Mouse (Mus musculus): Measurements from ENCODE around the gene Dennd2c.

The Dennd2c gene

DNA sequence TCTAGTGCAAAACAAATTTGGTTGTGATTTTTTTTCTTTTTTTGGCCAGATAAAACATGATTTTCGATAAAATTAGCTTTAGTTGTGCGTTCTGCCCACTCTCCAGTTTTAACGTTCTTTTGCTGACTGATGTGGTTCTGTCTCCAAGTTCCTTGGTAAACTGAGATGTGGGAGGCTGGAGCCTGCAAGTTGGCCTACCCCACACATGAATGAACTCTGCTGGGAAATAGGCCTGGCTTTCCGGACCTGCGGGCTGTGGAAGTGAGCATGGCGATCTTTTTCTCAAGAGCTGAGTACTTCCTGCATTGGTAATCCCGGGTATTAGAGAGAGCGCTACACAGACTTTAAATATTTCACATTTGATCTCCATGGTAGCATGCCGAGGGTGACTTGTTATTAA lies 26.5 kb upstream of the Dennd2c start:
- peaks cover 1% of the 10 kb centered on the region for H3K4me1 ChIP-seq (replicated peaks; ENCODE audit: low read depth, low read length)
- TF ChIP-seq CTCF (conservative IDR thresholded peaks at IDR 0.05; ENCODE audit: low read length), result no peak
- TF ChIP-seq NANOG (IDR thresholded peaks at IDR 0.05; ENCODE audit: borderline replicate concordance, low read length), result no peak
- TF ChIP-seq POU5F1 (IDR thresholded peaks at IDR 0.05; ENCODE audit: borderline replicate concordance, low read length), result no peak
- H3K4me3 ChIP-seq (replicated peaks; ENCODE audit: low read length), result no peak overlapping the region

DNA sequence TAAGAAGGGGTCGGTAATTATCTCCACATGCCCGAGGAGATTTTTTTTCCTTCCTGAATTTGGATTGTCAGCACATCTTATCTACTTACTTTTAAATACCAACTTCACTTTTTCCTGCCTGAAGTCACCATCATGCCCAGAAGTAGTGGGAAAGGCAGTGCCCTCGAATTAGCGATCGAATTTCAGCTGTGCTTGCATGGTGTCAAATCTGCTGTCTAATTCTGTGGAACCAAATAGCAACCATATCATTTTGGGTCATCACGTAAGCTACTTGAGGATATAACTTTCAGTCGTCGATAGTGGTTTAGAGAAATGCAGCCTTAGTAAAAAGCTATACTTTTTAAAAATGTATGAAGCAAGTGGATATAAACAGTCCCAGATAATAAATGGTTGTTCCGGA lies 25.9 kb upstream of the Dennd2c start:
- H3K36me3 ChIP-seq (ENCODE audit: insufficient read depth, low read length), result no peaks in the 10 kb centered on the region
- no peak overlapping the region for H3K4me3 ChIP-seq (replicated peaks; ENCODE audit: low read length)
- H3K4me1 ChIP-seq (replicated peaks; ENCODE audit: low read depth, low read length), result peaks cover 7% of the 10 kb centered on the region
- H3K9me3 ChIP-seq (ENCODE audit: low read length), result no peaks in the 10 kb centered on the region
- TF ChIP-seq NANOG (IDR thresholded peaks at IDR 0.05; ENCODE audit: borderline replicate concordance, low read length) (no peak), POU5F1 (IDR thresholded peaks at IDR 0.05; ENCODE audit: borderline replicate concordance, low read length) (no peak), CTCF (conservative IDR thresholded peaks at IDR 0.05; ENCODE audit: low read length) (no peak)
- H3K27me3 ChIP-seq (ENCODE audit: insufficient read depth, low read length), result no peaks in the 10 kb centered on the region

More for the DNA sequence above, 26.5 kb upstream of the Dennd2c start:
- Histone ChIP-seq H3K9me3 (ENCODE audit: low read length) (no peaks in the 10 kb centered on the region), H3K27me3 (ENCODE audit: insufficient read depth, low read length) (no peaks in the 10 kb centered on the region), H3K36me3 (ENCODE audit: insufficient read depth, low read length) (no peaks in the 10 kb centered on the region)

DNA sequence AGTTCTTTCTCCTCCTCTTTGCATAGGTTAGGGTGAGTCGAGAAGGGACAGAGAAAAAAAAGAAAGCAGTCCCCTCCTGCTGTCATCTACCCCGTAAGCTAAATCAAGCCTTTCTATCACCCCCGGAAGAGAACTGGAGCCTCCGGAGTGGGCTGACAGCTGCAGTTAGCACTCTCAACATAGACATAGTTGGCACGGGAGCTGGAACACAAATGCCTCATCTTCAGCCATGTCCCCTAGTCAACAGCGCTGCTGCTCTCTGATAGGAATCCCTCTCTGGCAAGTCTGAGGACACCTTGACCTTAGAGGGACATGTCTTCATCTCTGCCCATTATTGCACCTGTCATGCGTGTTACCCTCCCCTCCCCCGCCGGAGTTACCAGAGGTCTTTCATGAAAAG lies 23.1 kb upstream of the Dennd2c start:
- TF ChIP-seq NANOG (IDR thresholded peaks at IDR 0.05; ENCODE audit: borderline replicate concordance, low read length), result no peak
- no peak for TF ChIP-seq POU5F1 (IDR thresholded peaks at IDR 0.05; ENCODE audit: borderline replicate concordance, low read length)
- no peak for TF ChIP-seq CTCF (conservative IDR thresholded peaks at IDR 0.05; ENCODE audit: low read length)
- Histone ChIP-seq H3K4me3 (replicated peaks; ENCODE audit: low read length) (no peak overlapping the region), H3K27me3 (ENCODE audit: insufficient read depth, low read length) (no peaks in the 10 kb centered on the region), H3K4me1 (replicated peaks; ENCODE audit: low read depth, low read length) (peaks cover 19% of the 10 kb centered on the region), H3K36me3 (ENCODE audit: insufficient read depth, low read length) (no peaks in the 10 kb centered on the region), H3K9me3 (ENCODE audit: low read length) (no peaks in the 10 kb centered on the region)

DNA sequence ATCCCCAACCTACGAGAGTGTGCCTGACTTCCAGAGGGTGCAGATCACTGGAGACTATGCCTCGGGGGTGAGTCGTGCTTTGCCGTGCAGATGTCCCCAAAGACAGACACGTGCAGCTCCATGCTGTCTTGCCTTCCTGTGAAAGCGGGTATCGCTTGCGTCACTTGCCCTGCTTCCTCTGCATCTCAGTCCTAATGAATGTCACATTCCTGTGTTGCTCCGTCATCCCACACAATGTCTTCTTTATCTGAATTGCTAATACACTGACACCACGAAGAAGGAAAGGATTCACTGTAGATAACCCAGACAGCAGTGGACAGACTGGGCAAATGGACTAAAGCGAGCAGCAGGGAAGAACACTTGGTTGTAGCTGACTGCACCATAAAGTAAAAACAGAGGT lies 21.4 kb upstream of the Dennd2c start:
- no peaks in the 10 kb centered on the region for H3K36me3 ChIP-seq (ENCODE audit: insufficient read depth, low read length)
- H3K9me3 ChIP-seq (ENCODE audit: low read length), result no peaks in the 10 kb centered on the region
- peak overlapping the region; percentile 20; the same call in 1 of the 2 replicates for H3K4me3 ChIP-seq (replicated peaks; ENCODE audit: low read length)
- TF ChIP-seq POU5F1 (IDR thresholded peaks at IDR 0.05; ENCODE audit: borderline replicate concordance, low read length) (no peak), NANOG (IDR thresholded peaks at IDR 0.05; ENCODE audit: borderline replicate concordance, low read length) (no peak), CTCF (conservative IDR thresholded peaks at IDR 0.05; ENCODE audit: low read length) (no peak)
- no peaks in the 10 kb centered on the region for H3K27me3 ChIP-seq (ENCODE audit: insufficient read depth, low read length)
- peaks cover 36% of the 10 kb centered on the region for H3K4me1 ChIP-seq (replicated peaks; ENCODE audit: low read depth, low read length)

DNA sequence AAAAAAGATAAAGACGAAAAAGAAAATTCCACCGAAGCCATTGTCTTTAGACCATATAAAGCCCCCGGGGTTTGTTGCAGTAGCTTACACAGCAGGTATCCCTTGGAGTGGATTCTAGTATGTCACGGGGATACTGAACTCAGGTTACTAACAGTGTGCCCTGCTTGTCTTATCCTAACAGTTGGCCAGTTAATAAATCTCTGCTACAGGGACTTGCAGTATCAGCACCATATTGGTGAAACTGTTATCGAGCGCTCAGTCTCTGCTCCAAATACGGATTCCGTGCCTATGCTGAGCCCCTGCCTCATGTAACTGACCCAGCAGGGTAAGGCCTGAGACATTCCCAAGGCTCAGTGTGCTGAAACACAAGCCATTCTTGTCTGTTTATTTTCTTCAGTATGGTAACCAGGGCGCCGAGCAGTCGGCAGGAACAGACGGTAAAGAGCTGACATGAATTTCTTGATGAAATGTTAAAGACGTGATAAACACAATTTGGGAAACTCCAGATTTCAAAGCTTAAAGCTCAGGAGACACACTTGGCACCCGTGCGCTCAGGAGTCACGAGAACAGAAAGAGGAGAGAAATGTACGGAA lies 20.4 kb upstream of the Dennd2c start:
- Histone ChIP-seq H3K4me3 (replicated peaks; ENCODE audit: low read length) (no peak overlapping the region), H3K27me3 (ENCODE audit: insufficient read depth, low read length) (no peaks in the 10 kb centered on the region), H3K4me1 (replicated peaks; ENCODE audit: low read depth, low read length) (peaks cover 43% of the 10 kb centered on the region), H3K36me3 (ENCODE audit: insufficient read depth, low read length) (no peaks in the 10 kb centered on the region), H3K9me3 (ENCODE audit: low read length) (no peaks in the 10 kb centered on the region)
- no peak for TF ChIP-seq CTCF (conservative IDR thresholded peaks at IDR 0.05; ENCODE audit: low read length)

DNA sequence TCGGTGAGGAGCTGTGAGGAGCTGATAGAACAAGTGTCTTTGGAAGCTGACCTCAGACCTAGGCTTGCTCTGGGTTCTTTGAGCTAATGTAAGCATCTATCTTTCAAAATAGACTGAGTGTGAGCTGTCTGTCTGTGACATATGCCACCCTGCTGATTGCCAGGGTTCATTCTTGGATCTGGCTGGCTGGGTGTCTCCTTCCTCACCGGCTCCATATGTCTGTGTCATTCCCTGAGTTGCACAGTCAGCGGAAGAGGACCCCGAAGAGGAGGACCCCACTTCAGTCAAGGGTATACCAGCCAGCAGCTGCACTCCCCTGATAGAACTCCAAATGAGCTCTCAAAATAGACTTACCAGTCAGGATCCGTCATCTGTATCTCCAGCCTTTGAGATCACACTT lies 19.6 kb upstream of the Dennd2c start:
- no peaks in the 10 kb centered on the region for H3K36me3 ChIP-seq (ENCODE audit: insufficient read depth, low read length)
- H3K27me3 ChIP-seq (ENCODE audit: insufficient read depth, low read length), result no peaks in the 10 kb centered on the region
- H3K9me3 ChIP-seq (ENCODE audit: low read length), result no peaks in the 10 kb centered on the region
- no peak for TF ChIP-seq POU5F1 (IDR thresholded peaks at IDR 0.05; ENCODE audit: borderline replicate concordance, low read length)
- TF ChIP-seq CTCF (conservative IDR thresholded peaks at IDR 0.05; ENCODE audit: low read length), result no peak
- no peak for TF ChIP-seq NANOG (IDR thresholded peaks at IDR 0.05; ENCODE audit: borderline replicate concordance, low read length)
- peaks cover 43% of the 10 kb centered on the region for H3K4me1 ChIP-seq (replicated peaks; ENCODE audit: low read depth, low read length)
- H3K4me3 ChIP-seq (replicated peaks; ENCODE audit: low read length), result no peak overlapping the region

DNA sequence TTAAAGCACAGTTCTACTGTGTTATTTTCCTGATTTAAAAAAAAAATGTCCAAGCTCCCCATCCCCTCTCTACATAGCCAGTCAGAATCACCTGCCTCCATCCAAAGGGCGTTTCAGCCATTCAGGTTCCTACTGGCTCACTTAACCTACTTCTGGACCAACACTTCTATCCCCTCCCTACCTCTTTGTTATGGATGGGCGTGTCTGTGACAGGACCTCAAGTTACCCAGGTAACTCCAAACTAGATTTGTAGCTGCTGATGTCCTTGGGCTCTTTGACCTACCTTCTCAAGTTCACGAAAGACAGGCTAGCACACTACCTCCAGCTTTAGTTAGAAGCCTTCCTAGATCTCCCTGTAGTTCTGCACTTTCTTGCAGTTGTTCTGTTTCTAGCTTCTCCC lies 16.4 kb upstream of the Dennd2c start:
- no peaks in the 10 kb centered on the region for H3K9me3 ChIP-seq (ENCODE audit: low read length)

DNA sequence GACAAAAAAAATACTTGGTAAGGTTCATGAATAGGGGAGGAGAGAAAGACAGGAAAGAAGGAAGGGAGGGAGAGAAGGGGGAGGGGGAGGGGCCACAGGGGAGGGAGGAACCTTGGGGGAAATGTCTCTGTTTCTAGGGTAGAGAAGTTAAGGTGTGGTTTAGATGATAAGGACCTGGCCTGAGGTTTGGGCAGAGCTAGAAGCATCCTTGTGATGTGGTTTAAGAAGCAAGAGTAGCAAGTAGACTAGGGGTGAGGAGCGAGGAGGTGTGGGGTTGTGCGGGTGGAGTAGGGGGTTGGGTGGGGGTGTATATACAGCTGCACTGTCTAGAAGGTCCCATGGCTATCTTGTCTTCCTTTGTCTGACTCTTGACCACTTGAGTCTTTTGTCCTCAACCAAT lies 10.7 kb upstream of the Dennd2c start:
- TF ChIP-seq CTCF (conservative IDR thresholded peaks at IDR 0.05; ENCODE audit: low read length) (no peak), POU5F1 (IDR thresholded peaks at IDR 0.05; ENCODE audit: borderline replicate concordance, low read length) (no peak), NANOG (IDR thresholded peaks at IDR 0.05; ENCODE audit: borderline replicate concordance, low read length) (no peak)
- H3K27me3 ChIP-seq (ENCODE audit: insufficient read depth, low read length), result no peaks in the 10 kb centered on the region
- peaks cover 9% of the 10 kb centered on the region for H3K4me1 ChIP-seq (replicated peaks; ENCODE audit: low read depth, low read length)
- no peaks in the 10 kb centered on the region for H3K36me3 ChIP-seq (ENCODE audit: insufficient read depth, low read length)
- H3K9me3 ChIP-seq (ENCODE audit: low read length), result no peaks in the 10 kb centered on the region
- no peak overlapping the region for H3K4me3 ChIP-seq (replicated peaks; ENCODE audit: low read length)

More for the DNA sequence above, 16.4 kb upstream of the Dennd2c start:
- 0 out of 2 replicates have a peak overlapping the region, but pooled peaks have one; percentile 17 for H3K4me3 ChIP-seq (replicated peaks; ENCODE audit: low read length)
- TF ChIP-seq POU5F1 (IDR thresholded peaks at IDR 0.05; ENCODE audit: borderline replicate concordance, low read length), result peak; percentile 49; the same call in 1 of the 2 replicates
- TF ChIP-seq NANOG (IDR thresholded peaks at IDR 0.05; ENCODE audit: borderline replicate concordance, low read length), result no peak
- H3K36me3 ChIP-seq (ENCODE audit: insufficient read depth, low read length), result no peaks in the 10 kb centered on the region
- peaks cover 40% of the 10 kb centered on the region for H3K4me1 ChIP-seq (replicated peaks; ENCODE audit: low read depth, low read length)
- no peaks in the 10 kb centered on the region for H3K27me3 ChIP-seq (ENCODE audit: insufficient read depth, low read length)

DNA sequence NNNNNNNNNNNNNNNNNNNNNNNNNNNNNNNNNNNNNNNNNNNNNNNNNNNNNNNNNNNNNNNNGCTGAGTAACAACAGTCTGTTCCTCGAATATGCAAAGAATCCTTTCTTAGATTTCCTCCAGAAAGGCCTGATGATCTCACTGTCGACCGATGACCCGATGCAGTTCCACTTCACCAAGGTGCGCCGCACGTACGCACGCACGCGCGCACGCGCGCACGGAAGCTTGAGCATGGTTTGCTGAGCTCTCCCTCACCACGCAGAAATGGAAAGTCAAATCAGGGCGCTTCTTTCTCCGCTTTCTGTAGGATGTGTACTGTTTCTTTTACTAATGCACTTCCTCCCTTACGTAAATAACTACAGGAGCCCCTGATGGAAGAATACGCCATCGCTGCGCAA lies 3.7 kb upstream of the Dennd2c start:
- no peaks in the 10 kb centered on the region for H3K27me3 ChIP-seq (ENCODE audit: insufficient read depth, low read length)
- peaks cover 44% of the 10 kb centered on the region for H3K4me1 ChIP-seq (replicated peaks; ENCODE audit: low read depth, low read length)
- H3K36me3 ChIP-seq (ENCODE audit: insufficient read depth, low read length), result no peaks in the 10 kb centered on the region
- no peak for TF ChIP-seq NANOG (IDR thresholded peaks at IDR 0.05; ENCODE audit: borderline replicate concordance, low read length)
- no peak for TF ChIP-seq POU5F1 (IDR thresholded peaks at IDR 0.05; ENCODE audit: borderline replicate concordance, low read length)
- TF ChIP-seq CTCF (conservative IDR thresholded peaks at IDR 0.05; ENCODE audit: low read length), result no peak
- no peaks in the 10 kb centered on the region for H3K9me3 ChIP-seq (ENCODE audit: low read length)
- H3K4me3 ChIP-seq (replicated peaks; ENCODE audit: low read length), result peak overlapping the region; percentile 50

Data from E14TG2a.4 (cell line).